Mouse (Mus musculus): ENCODE measurements around the gene Plxna4. TPM values are rescaled to one million over a fixed set of nuclear protein-coding genes. Genes with fewer than 3 reads are reported as not detected.

Gene Plxna4
- polyA plus RNA-seq (2016; fragmentation: Nextera tagmentation; extraction: Ambion mirVana), result 5.6 and 6.7 TPM in 2 replicates

GRCm38 (mm10) chr6:32588056-32588671 is at the start of gene Plxna4:
TSS of gene Plxna4 (minus strand) at chr6:32588192.
- WGBS, result under 1% methylated on average over 39 of the region's 55 CpGs
- H3K27me3 ChIP-seq, result peaks cover 59% of the 10 kb centered on the region
- H3K4me2 ChIP-seq (replicated peaks), result peak within 1 kb of the TSS; percentile 99

DNA sequence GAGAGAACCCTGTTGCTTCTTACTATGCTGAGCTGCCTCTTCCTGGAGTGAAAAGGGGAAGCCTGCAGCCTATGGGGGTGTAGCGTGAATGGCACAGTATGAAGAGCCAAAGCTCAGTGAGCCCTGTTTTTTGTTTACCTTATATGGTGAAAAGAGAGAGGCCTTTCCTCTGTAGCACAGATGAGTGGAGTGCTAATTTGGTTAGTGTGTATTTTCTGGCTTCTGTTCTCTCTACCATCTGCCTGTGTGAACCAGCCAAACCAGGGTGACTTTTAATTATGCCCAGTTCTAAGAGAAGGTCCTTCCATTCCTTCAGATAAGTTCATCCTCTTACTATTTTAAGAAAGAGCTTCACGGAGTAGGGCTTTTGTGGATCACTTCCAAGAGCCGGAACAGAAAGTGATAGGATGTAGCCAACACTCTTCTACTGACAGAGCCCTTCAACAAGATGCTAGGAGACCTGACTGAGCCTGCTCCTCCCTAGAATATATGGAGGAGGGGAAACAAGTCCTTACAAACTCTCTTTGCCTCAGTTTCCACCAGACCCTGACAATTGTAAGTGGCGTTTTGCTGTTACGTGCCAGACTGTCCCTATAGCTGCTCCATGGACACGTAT is 49.7 kb upstream of the Plxna4 start:
- no peaks in the 10 kb centered on the region for H3K36me3 ChIP-seq
- H3K4me2 ChIP-seq (replicated peaks), result no peak overlapping the region
- no peak overlapping the region for H3K27ac ChIP-seq (replicated peaks)
- H3K4me1 ChIP-seq, result no peaks in the 10 kb centered on the region
- WGBS, result 86% methylated on average over 6 of the region's 6 CpGs
- ATAC-seq (ENCODE audit: low FRiP score, low read depth), result no peak
- H3K27me3 ChIP-seq, result no peaks in the 10 kb centered on the region
- H3K9ac ChIP-seq (replicated peaks), result no peak overlapping the region
- H3K4me3 ChIP-seq, result no peak overlapping the region
- no peaks in the 10 kb centered on the region for H3K9me3 ChIP-seq

More at GRCm38 (mm10) chr6:32588056-32588671, at the start of gene Plxna4:
- peaks cover 33% of the 10 kb centered on the region for H3K4me1 ChIP-seq
- peak within 1 kb of the TSS; percentile 84 for H3K9ac ChIP-seq (replicated peaks)
- H3K4me3 ChIP-seq, result peak within 1 kb of the TSS; percentile 88
- ATAC-seq (ENCODE audit: low FRiP score, low read depth), result peak; percentile 77
- H3K9me3 ChIP-seq, result no peaks in the 10 kb centered on the region
- no peaks in the 10 kb centered on the region for H3K36me3 ChIP-seq
- H3K27ac ChIP-seq (replicated peaks), result peak within 1 kb of the TSS; percentile 83

- no peak overlapping the region for H3K27ac ChIP-seq (replicated peaks)
- H3K36me3 ChIP-seq, result no peaks in the 10 kb centered on the region
- H3K9me3 ChIP-seq, result no peaks in the 10 kb centered on the region
- H3K4me2 ChIP-seq (replicated peaks), result no peak overlapping the region
- no peaks in the 10 kb centered on the region for H3K27me3 ChIP-seq
- H3K4me3 ChIP-seq, result no peak overlapping the region
- no peak overlapping the region for H3K9ac ChIP-seq (replicated peaks)
- no peak for ATAC-seq (ENCODE audit: low FRiP score, low read depth)
- H3K4me1 ChIP-seq, result no peaks in the 10 kb centered on the region
These were observed 22.7 kb upstream of the Plxna4 start for GRCm38 (mm10) chr6:32610712-32611111.

DNA sequence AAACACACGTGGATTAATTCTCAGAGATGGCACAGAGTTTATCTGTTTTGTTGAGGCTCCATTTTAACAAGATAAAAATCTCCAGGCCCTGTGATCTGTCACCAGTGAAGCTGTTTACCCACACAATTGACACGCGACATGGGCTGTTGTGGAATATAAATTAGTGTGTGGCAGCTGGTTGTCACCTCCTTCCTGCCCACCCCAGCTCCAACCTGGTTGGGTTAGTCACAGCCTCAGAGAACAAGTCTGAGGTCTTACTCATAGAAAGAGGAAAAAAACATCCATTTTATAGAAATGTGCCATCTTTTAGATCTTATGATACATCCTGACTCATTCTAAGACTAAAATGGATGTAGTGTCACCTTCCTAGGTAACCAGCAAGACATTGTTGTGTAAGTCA is 18.8 kb upstream of the Plxna4 start:
- Histone ChIP-seq H3K27ac (replicated peaks) (no peak overlapping the region), H3K27me3 (no peaks in the 10 kb centered on the region), H3K4me2 (replicated peaks) (no peak overlapping the region), H3K4me3 (no peak overlapping the region), H3K36me3 (no peaks in the 10 kb centered on the region), H3K9me3 (no peaks in the 10 kb centered on the region), H3K4me1 (no peaks in the 10 kb centered on the region), H3K9ac (replicated peaks) (no peak overlapping the region)
- WGBS, result 78% methylated on average over 3 of the region's 3 CpGs
- no peak for ATAC-seq (ENCODE audit: low FRiP score, low read depth)

DNA sequence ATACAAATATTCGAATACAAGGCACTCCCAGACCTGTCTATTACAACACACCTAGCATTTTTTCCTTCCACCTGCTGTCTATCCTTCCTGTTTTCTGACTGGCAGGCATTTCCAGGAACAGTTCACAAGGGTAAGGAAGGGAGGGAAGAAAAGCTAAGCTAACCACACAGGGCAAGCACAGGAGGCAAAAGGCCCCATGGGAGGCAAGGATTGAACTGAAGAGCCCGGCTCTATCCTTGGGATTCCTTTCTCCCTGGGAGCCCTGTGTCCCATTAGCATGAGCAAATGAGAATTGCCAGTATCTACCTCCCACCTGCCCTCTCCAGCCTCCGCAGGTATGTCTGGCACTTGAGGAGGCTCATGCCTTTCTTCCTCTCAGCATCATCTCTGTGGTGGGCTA is 17.6 kb upstream of the Plxna4 start:
- H3K9me3 ChIP-seq, result no peaks in the 10 kb centered on the region
- H3K9ac ChIP-seq (replicated peaks), result no peak overlapping the region
- H3K4me1 ChIP-seq, result no peaks in the 10 kb centered on the region
- H3K36me3 ChIP-seq, result no peaks in the 10 kb centered on the region
- no peak overlapping the region for H3K4me3 ChIP-seq
- 16% methylated on average over 3 of the region's 3 CpGs for WGBS
- ATAC-seq (ENCODE audit: low FRiP score, low read depth), result no peak
- no peaks in the 10 kb centered on the region for H3K27me3 ChIP-seq
- no peak overlapping the region for H3K27ac ChIP-seq (replicated peaks)
- H3K4me2 ChIP-seq (replicated peaks), result no peak overlapping the region

GRCm38 (mm10) chr6:32604901-32605300 is 16.9 kb upstream of the Plxna4 start:
- H3K9me3 ChIP-seq, result no peaks in the 10 kb centered on the region
- no peaks in the 10 kb centered on the region for H3K4me1 ChIP-seq
- H3K27ac ChIP-seq (replicated peaks), result no peak overlapping the region
- ATAC-seq (ENCODE audit: low FRiP score, low read depth), result no peak
- no peak overlapping the region for H3K9ac ChIP-seq (replicated peaks)
- 81% methylated on average over 4 of the region's 4 CpGs for WGBS
- H3K27me3 ChIP-seq, result no peaks in the 10 kb centered on the region
- H3K4me3 ChIP-seq, result no peak overlapping the region
- H3K36me3 ChIP-seq, result no peaks in the 10 kb centered on the region
- H3K4me2 ChIP-seq (replicated peaks), result no peak overlapping the region

DNA sequence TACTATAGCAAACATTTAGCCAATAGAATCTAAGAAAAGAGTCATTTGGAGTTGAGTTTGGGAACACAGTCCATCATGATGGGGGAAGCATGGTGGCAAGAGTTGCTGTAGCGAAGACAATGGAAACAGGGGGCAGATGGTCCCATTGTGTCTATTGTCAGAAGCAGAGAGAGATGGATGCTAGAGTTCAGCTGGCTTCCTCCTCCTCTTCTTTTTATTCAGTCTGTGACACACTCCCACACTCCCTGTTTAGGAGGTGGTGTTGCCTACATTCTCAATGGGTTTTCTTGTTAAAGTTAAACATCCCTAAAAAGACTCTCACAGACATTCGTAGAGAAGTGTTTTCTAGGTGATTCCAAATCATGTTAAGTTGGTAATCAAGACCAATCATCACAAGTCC is 14.1 kb upstream of the Plxna4 start:
- Histone ChIP-seq H3K4me2 (replicated peaks) (no peak overlapping the region), H3K27me3 (no peaks in the 10 kb centered on the region), H3K36me3 (no peaks in the 10 kb centered on the region), H3K9ac (replicated peaks) (no peak overlapping the region), H3K9me3 (no peaks in the 10 kb centered on the region), H3K27ac (replicated peaks) (no peak overlapping the region), H3K4me3 (no peak overlapping the region), H3K4me1 (no peaks in the 10 kb centered on the region)
- ATAC-seq (ENCODE audit: low FRiP score, low read depth), result no peak
- WGBS, result 83% methylated on average over 2 of the region's 2 CpGs

- H3K36me3 ChIP-seq, result no peaks in the 10 kb centered on the region
- no peaks in the 10 kb centered on the region for H3K9me3 ChIP-seq
- H3K27me3 ChIP-seq, result no peaks in the 10 kb centered on the region
- H3K4me1 ChIP-seq, result no peaks in the 10 kb centered on the region
- H3K9ac ChIP-seq (replicated peaks), result no peak overlapping the region
- WGBS, result 81% methylated on average over 2 of the region's 2 CpGs
- ATAC-seq (ENCODE audit: low FRiP score, low read depth), result no peak
- H3K4me2 ChIP-seq (replicated peaks), result no peak overlapping the region
- H3K4me3 ChIP-seq, result no peak overlapping the region
- no peak overlapping the region for H3K27ac ChIP-seq (replicated peaks)
These were observed 13.3 kb upstream of the Plxna4 start for GRCm38 (mm10) chr6:32601306-32601705.

- Histone ChIP-seq H3K4me1 (no peaks in the 10 kb centered on the region), H3K36me3 (no peaks in the 10 kb centered on the region), H3K4me3 (no peak overlapping the region), H3K27me3 (peaks cover 12% of the 10 kb centered on the region), H3K4me2 (replicated peaks) (no peak overlapping the region), H3K9me3 (0 out of 2 replicates have a peak, but pooled peaks cover 3% of the 10 kb centered on the region), H3K27ac (replicated peaks) (no peak overlapping the region), H3K9ac (replicated peaks) (no peak overlapping the region)
- 53% methylated on average over 3 of the region's 3 CpGs for WGBS
- no peak for ATAC-seq (ENCODE audit: low FRiP score, low read depth)
These were observed 7.6 kb upstream of the Plxna4 start for GRCm38 (mm10) chr6:32595591-32595990.

DNA sequence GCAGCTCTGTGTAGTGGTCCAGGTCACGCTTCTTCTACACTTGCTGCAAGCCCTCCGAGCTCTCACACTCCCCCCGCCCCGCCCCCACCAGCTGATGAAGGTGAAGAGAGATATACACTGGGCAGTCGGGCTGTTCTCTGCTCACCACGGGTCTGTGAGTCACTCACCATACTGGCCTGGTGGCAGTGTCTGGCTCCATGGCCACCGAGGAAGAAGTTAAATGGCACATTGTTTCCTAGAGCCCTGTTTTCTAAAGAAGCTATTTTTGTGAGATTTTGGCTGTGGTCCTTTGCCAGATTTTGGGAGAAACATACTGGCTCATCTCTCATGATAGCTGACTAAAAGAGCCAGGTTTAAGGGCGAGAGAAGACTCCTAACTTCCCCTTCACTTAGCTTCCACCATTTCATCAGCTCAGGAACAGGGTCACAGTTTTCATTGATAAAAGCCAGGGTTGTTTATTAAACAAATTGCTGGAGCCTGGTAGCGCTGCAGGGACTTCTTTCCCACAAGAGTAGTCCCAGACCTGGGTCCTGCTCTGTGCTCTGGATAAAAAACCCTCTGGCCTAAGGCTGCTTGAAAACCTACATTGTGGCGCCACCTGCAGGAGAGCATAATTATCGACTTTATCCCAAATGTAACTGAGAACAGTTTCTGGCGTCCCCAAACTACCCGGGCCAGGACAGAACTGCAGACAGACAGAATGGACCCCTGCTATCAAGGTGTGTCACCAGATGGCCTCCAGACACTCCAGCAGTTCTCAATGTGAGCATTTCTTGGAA is 3.2 kb upstream of the Plxna4 start:
- H3K4me3 ChIP-seq, result no peak overlapping the region
- 37% methylated on average over 13 of the region's 13 CpGs for WGBS
- H3K27ac ChIP-seq (replicated peaks), result no peak overlapping the region
- H3K4me2 ChIP-seq (replicated peaks), result no peak overlapping the region
- 0 out of 2 replicates have a peak, but pooled peaks cover 3% of the 10 kb centered on the region for H3K9me3 ChIP-seq
- H3K36me3 ChIP-seq, result no peaks in the 10 kb centered on the region
- peaks cover 12% of the 10 kb centered on the region for H3K4me1 ChIP-seq
- no peak for ATAC-seq (ENCODE audit: low FRiP score, low read depth)
- H3K9ac ChIP-seq (replicated peaks), result no peak overlapping the region
- H3K27me3 ChIP-seq, result peaks cover 39% of the 10 kb centered on the region

GRCm38 (mm10) chr6:32589632-32590031 is 1.6 kb upstream of the Plxna4 start:
- H3K27me3 ChIP-seq, result peaks cover 55% of the 10 kb centered on the region
- H3K27ac ChIP-seq (replicated peaks), result no peak overlapping the region
- H3K36me3 ChIP-seq, result no peaks in the 10 kb centered on the region
- no peak for ATAC-seq (ENCODE audit: low FRiP score, low read depth)
- H3K9me3 ChIP-seq, result no peaks in the 10 kb centered on the region
- H3K4me3 ChIP-seq, result no peak overlapping the region
- H3K4me2 ChIP-seq (replicated peaks), result no peak overlapping the region
- WGBS, result 70% methylated on average over 4 of the region's 4 CpGs
- H3K9ac ChIP-seq (replicated peaks), result no peak overlapping the region
- peaks cover 21% of the 10 kb centered on the region for H3K4me1 ChIP-seq
